Mouse (Mus musculus): ENCODE data around the gene Arhgap9.

Gene Arhgap9

GRCm38 (mm10) chr10:127321621-127322020, at the start of gene Arhgap9:
Gene Arhgap9, plus strand, starts transcription at chr10:127321964.
- DNase-seq (ENCODE audit: low spot score) = no peak

GRCm38 (mm10) chr10:127272371-127272770, 49.4 kb upstream of the Arhgap9 start:
- DNase-seq (ENCODE audit: low spot score) = no peak

GRCm38 (mm10) chr10:127274261-127275022, 47.3 kb upstream of the Arhgap9 start:
- DNase-seq (ENCODE audit: low spot score) = no peak

GRCm38 (mm10) chr10:127279730-127280129, 42.0 kb upstream of the Arhgap9 start:
- DNase-seq (ENCODE audit: low spot score) = no peak

- no peak for DNase-seq (ENCODE audit: low spot score)
These were observed 40.4 kb upstream of the Arhgap9 start for GRCm38 (mm10) chr10:127281316-127281715.

- peak; percentile 44 for DNase-seq (ENCODE audit: low spot score)
These were observed 39.0 kb upstream of the Arhgap9 start for GRCm38 (mm10) chr10:127282620-127283215.

- no peak for DNase-seq (ENCODE audit: low spot score)
These were observed 37.6 kb upstream of the Arhgap9 start for GRCm38 (mm10) chr10:127284105-127284622.

- DNase-seq (ENCODE audit: low spot score) = no peak
These were observed 36.9 kb upstream of the Arhgap9 start for GRCm38 (mm10) chr10:127284724-127285500.

GRCm38 (mm10) chr10:127285644-127286043, 36.1 kb upstream of the Arhgap9 start:
- DNase-seq (ENCODE audit: low spot score) = no peak

GRCm38 (mm10) chr10:127286194-127286593, 35.6 kb upstream of the Arhgap9 start:
- DNase-seq (ENCODE audit: low spot score) = no peak

GRCm38 (mm10) chr10:127286730-127287129, 35.0 kb upstream of the Arhgap9 start:
- DNase-seq (ENCODE audit: low spot score) = no peak

- no peak for DNase-seq (ENCODE audit: low spot score)
These were observed 34.4 kb upstream of the Arhgap9 start for GRCm38 (mm10) chr10:127287271-127287935.

- no peak for DNase-seq (ENCODE audit: low spot score)
These were observed 33.8 kb upstream of the Arhgap9 start for GRCm38 (mm10) chr10:127287936-127288293.

- no peak for DNase-seq (ENCODE audit: low spot score)
These were observed 33.4 kb upstream of the Arhgap9 start for GRCm38 (mm10) chr10:127288328-127288799.

- DNase-seq (ENCODE audit: low spot score) = peak; percentile 87
These were observed 32.8 kb upstream of the Arhgap9 start, which contains the start of gene Mbd6 for GRCm38 (mm10) chr10:127288800-127289572. Gene Mbd6, minus strand, starts transcription at chr10:127289018.

- DNase-seq (ENCODE audit: low spot score) = peak; percentile 50
These were observed 32.1 kb upstream of the Arhgap9 start for GRCm38 (mm10) chr10:127289573-127290191.

GRCm38 (mm10) chr10:127290307-127290929, 31.3 kb upstream of the Arhgap9 start:
- peak; percentile 100 for DNase-seq (ENCODE audit: low spot score)

- peak; percentile 65 for DNase-seq (ENCODE audit: low spot score)
These were observed 30.6 kb upstream of the Arhgap9 start for GRCm38 (mm10) chr10:127290930-127291880.

All from ovary, postnatal 36 days (tissue).